ENCODE assay signal across 8 mouse cellular contexts in the genomic region with DNA sequence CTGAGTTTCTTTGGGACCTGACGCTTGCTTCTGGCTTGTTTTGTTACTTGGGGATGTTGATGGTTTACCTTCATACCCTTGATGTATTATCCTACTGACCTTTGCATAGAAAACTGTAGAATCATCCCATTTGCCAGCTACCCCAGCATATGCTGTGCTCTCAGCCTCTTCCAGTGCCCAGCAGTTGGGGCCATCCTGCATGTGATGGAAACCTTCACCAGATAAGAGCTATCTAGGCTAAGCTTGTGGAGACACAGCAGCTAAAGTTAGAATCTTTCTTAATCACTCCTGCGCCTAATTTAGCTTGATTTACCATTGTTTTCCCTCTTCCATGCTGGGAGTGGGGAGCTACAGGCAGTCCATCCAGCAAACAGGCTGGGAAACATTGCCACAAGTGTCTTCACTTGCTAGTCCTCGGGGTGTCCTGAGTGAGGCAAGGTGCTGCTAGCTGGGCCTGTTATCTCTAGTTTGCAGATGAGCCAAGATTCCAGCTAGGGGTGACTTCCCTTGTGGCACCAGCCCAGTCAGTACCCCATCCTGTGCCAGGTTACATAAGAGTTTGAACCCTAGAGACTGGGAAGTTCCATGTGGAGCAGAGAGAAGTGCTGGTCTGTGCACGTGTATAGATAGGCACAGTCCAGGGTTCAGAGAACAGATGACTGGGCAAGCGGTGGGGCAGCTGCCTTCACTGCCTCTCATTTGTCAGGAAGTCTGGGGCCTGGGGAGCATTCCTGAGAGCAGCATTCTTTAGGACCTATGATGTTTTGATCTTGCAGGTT. TPM values are rescaled to one million over a fixed set of nuclear protein-coding genes. Genes with fewer than 3 reads are reported as not detected.
A peak's percentile ranks its signal among the peaks of the same experiment; 100 is the strongest.
DNase-seq lines count a peak whose midpoint lies in the region; ATAC-seq and TF ChIP-seq lines count a peak whose summit lies in the region.

No protein-coding gene starts in this region.

- TF ChIP-seq CTCF in midbrain, postnatal 0 days (IDR thresholded peaks at IDR 0.05), result no peak
- no peak for TF ChIP-seq CTCF in kidney, postnatal 0 days (IDR thresholded peaks at IDR 0.05; ENCODE audit: low read depth)
- TF ChIP-seq CTCF in stomach, postnatal 0 days (IDR thresholded peaks at IDR 0.05; ENCODE audit: low read depth), result no peak

- no peak overlapping the region for H3K9ac ChIP-seq in midbrain, embryonic 11.5 days (ENCODE audit: low read length)
- no peak overlapping the region for H3K9ac ChIP-seq in midbrain, postnatal 0 days (replicated peaks; ENCODE audit: low read length, poor library complexity, severe bottlenecking)
- no peak overlapping the region for H3K9ac ChIP-seq in kidney, postnatal 0 days (ENCODE audit: low read depth, low read length)
- no peak overlapping the region for H3K9ac ChIP-seq in stomach, postnatal 0 days (ENCODE audit: low read length)

- DNase-seq in midbrain, embryonic 11.5 days (ENCODE audit: low spot score, missing footprints), result peak; percentile 77
- no peak for DNase-seq in midbrain, postnatal 0 days (ENCODE audit: low spot score)
- DNase-seq in heart, embryonic 10.5 days (ENCODE audit: low spot score), result no peak
- peak; percentile 25 for DNase-seq in kidney, postnatal 0 days (ENCODE audit: low spot score)
- no peak for DNase-seq in stomach, postnatal 0 days (ENCODE audit: low spot score)
- DNase-seq in spleen, postnatal 14 days (ENCODE audit: low spot score in 2 of 2), result no peak
- no peak for DNase-seq in left cerebral cortex, adult 9 months (ENCODE audit: low spot score in 2 of 2)

- no peak overlapping the region for H3K4me3 ChIP-seq in midbrain, embryonic 11.5 days (ENCODE audit: low read depth, low read length)
- H3K4me3 ChIP-seq in midbrain, postnatal 0 days (ENCODE audit: low read depth, low read length), result no peak overlapping the region
- 0 out of 2 replicates have a peak overlapping the region, but pooled peaks have one; percentile 1 for H3K4me3 ChIP-seq in heart, embryonic 10.5 days
- H3K4me3 ChIP-seq in kidney, postnatal 0 days (replicated peaks; ENCODE audit: low read depth, low read length), result no peak overlapping the region
- H3K4me3 ChIP-seq in stomach, postnatal 0 days (ENCODE audit: low read depth, low read length), result no peak overlapping the region

- no peak for ATAC-seq in midbrain, embryonic 11.5 days (ENCODE audit: low FRiP score)
- ATAC-seq in midbrain, postnatal 0 days (ENCODE audit: low FRiP score), result no peak
- peak; percentile 90 for ATAC-seq in kidney, postnatal 0 days (replicated peaks; ENCODE audit: low FRiP score, low read depth)
- ATAC-seq in stomach, postnatal 0 days (ENCODE audit: low FRiP score, low TSS enrichment), result peak; percentile 47
- no peak for ATAC-seq in inflammation-experienced regulatory T-cells, adult 6 months

- no peak overlapping the region for H3K27ac ChIP-seq in midbrain, embryonic 11.5 days (ENCODE audit: low read depth, low read length)
- no peak overlapping the region for H3K27ac ChIP-seq in midbrain, postnatal 0 days (ENCODE audit: low read depth, low read length)
- H3K27ac ChIP-seq in heart, embryonic 10.5 days, result peak overlapping the region; percentile 60
- H3K27ac ChIP-seq in kidney, postnatal 0 days, result peak overlapping the region; percentile 57; the same call in 1 of the 2 replicates
- no peak overlapping the region; the same call in none of the 2 replicates for H3K27ac ChIP-seq in stomach, postnatal 0 days (replicated peaks)

- H3K9me3 ChIP-seq in midbrain, embryonic 11.5 days (ENCODE audit: control insufficient read depth, low read length), result no peaks in the 10 kb centered on the region
- H3K9me3 ChIP-seq in midbrain, postnatal 0 days (ENCODE audit: low read length), result no peaks in the 10 kb centered on the region
- H3K9me3 ChIP-seq in heart, embryonic 10.5 days, result no peaks in the 10 kb centered on the region
- no peaks in the 10 kb centered on the region for H3K9me3 ChIP-seq in kidney, postnatal 0 days (replicated peaks; ENCODE audit: low read length)
- no peaks in the 10 kb centered on the region for H3K9me3 ChIP-seq in stomach, postnatal 0 days (ENCODE audit: control insufficient read depth, low read length)

- H3K36me3 ChIP-seq in midbrain, embryonic 11.5 days (ENCODE audit: control insufficient read depth, insufficient read depth, low read length), result no peaks in the 10 kb centered on the region
- H3K36me3 ChIP-seq in midbrain, postnatal 0 days (ENCODE audit: insufficient read depth, low read length), result no peaks in the 10 kb centered on the region
- peaks cover 5% of the 10 kb centered on the region; the same call in 1 of the 2 replicates for H3K36me3 ChIP-seq in heart, embryonic 10.5 days
- no peaks in the 10 kb centered on the region for H3K36me3 ChIP-seq in kidney, postnatal 0 days (ENCODE audit: insufficient read depth, low read length)
- no peaks in the 10 kb centered on the region for H3K36me3 ChIP-seq in stomach, postnatal 0 days (ENCODE audit: control insufficient read depth, insufficient read depth, low read length)

- H3K27me3 ChIP-seq in midbrain, embryonic 11.5 days (ENCODE audit: control insufficient read depth, insufficient read depth, low read length), result no peaks in the 10 kb centered on the region
- no peaks in the 10 kb centered on the region for H3K27me3 ChIP-seq in midbrain, postnatal 0 days (ENCODE audit: insufficient read depth, low read length)
- no peaks in the 10 kb centered on the region for H3K27me3 ChIP-seq in heart, embryonic 10.5 days (ENCODE audit: insufficient read depth, poor library complexity, severe bottlenecking)
- H3K27me3 ChIP-seq in kidney, postnatal 0 days (ENCODE audit: insufficient read depth, low read length), result no peaks in the 10 kb centered on the region
- no peaks in the 10 kb centered on the region for H3K27me3 ChIP-seq in stomach, postnatal 0 days (ENCODE audit: control insufficient read depth, insufficient read depth, low read length)

- no peak overlapping the region for H3K4me2 ChIP-seq in midbrain, embryonic 11.5 days
- no peak overlapping the region for H3K4me2 ChIP-seq in midbrain, postnatal 0 days (ENCODE audit: low read depth, low read length, poor library complexity, severe bottlenecking)
- H3K4me2 ChIP-seq in kidney, postnatal 0 days (ENCODE audit: low read length), result no peak overlapping the region
- no peak overlapping the region for H3K4me2 ChIP-seq in stomach, postnatal 0 days (replicated peaks; ENCODE audit: low read depth)

- no peaks in the 10 kb centered on the region for H3K4me1 ChIP-seq in midbrain, embryonic 11.5 days (ENCODE audit: control insufficient read depth, insufficient read depth, low read length)
- H3K4me1 ChIP-seq in midbrain, postnatal 0 days (ENCODE audit: insufficient read depth, low read length), result no peaks in the 10 kb centered on the region
- H3K4me1 ChIP-seq in heart, embryonic 10.5 days, result peaks cover 36% of the 10 kb centered on the region
- H3K4me1 ChIP-seq in kidney, postnatal 0 days (replicated peaks; ENCODE audit: insufficient read depth, low read length), result 0 out of 2 replicates have a peak, but pooled peaks cover 6% of the 10 kb centered on the region
- H3K4me1 ChIP-seq in stomach, postnatal 0 days (replicated peaks; ENCODE audit: control insufficient read depth, insufficient read depth), result no peaks in the 10 kb centered on the region

- no peak for TF ChIP-seq EP300 in stomach, postnatal 0 days (optimal IDR thresholded peaks at IDR 0.05)

- 78% methylated on average over 5 of the region's 5 CpGs for WGBS in midbrain, embryonic 11.5 days
- 83% methylated on average over 5 of the region's 5 CpGs for WGBS in midbrain, postnatal 0 days
- 26% methylated on average over 5 of the region's 5 CpGs for WGBS in heart, embryonic 10.5 days
- 67% methylated on average over 5 of the region's 5 CpGs for WGBS in kidney, postnatal 0 days
- WGBS in stomach, postnatal 0 days, result 73% methylated on average over 5 of the region's 5 CpGs

RNA-seq across cellular contexts. Expression of a gene that starts 10.4 kb away (rescaled TPM):
- 63.8 and 66.9 TPM in 2 replicates for polyA plus RNA-seq in midbrain, embryonic 11.5 days (2014; fragmentation: Nextera tagmentation; extraction: Ambion mirVana)
- 199 and 221 TPM in 2 replicates for total RNA-seq in midbrain, postnatal 0 days (2014; rRNA removed)
- polyA plus RNA-seq in midbrain, postnatal 0 days (2015; fragmentation: Nextera tagmentation; extraction: Ambion mirVana), result 117 and 127 TPM in 2 replicates
- polyA plus RNA-seq in heart, embryonic 10.5 days (2016; fragmentation: Nextera tagmentation; extraction: Ambion mirVana), result 96.2 and 131 TPM in 2 replicates
- 85.9 and 99.0 TPM in 2 replicates for polyA plus RNA-seq in kidney, postnatal 0 days (2015; fragmentation: Nextera tagmentation; extraction: Ambion mirVana)
- polyA plus RNA-seq in stomach, postnatal 0 days (2015; fragmentation: Nextera tagmentation; extraction: Ambion mirVana), result 43.0 and 44.0 TPM in 2 replicates
- 10 to 100 TPM; 18.0 to 42.4 (median 35.7) TPM for polyA plus RNA-seq in inflammation-experienced regulatory T-cells, adult 6 months (2017; shearing (Covaris generic))

RNA-seq across cellular contexts. Expression of a gene that starts 16.3 kb away (rescaled TPM):
- 22.1 and 22.2 TPM in 2 replicates for polyA plus RNA-seq in midbrain, embryonic 11.5 days (2014; fragmentation: Nextera tagmentation; extraction: Ambion mirVana)
- total RNA-seq in midbrain, postnatal 0 days (2014; rRNA removed), result 30.3 and 35.0 TPM in 2 replicates
- 79.9 and 82.5 TPM in 2 replicates for polyA plus RNA-seq in midbrain, postnatal 0 days (2015; fragmentation: Nextera tagmentation; extraction: Ambion mirVana)
- polyA plus RNA-seq in heart, embryonic 10.5 days (2016; fragmentation: Nextera tagmentation; extraction: Ambion mirVana), result 29.8 and 31.4 TPM in 2 replicates
- polyA plus RNA-seq in kidney, postnatal 0 days (2015; fragmentation: Nextera tagmentation; extraction: Ambion mirVana), result 39.4 and 41.5 TPM in 2 replicates
- 32.1 and 40.0 TPM in 2 replicates for polyA plus RNA-seq in stomach, postnatal 0 days (2015; fragmentation: Nextera tagmentation; extraction: Ambion mirVana)
- 10 to 100 TPM; 19.4 to 25.2 (median 20.9) TPM for polyA plus RNA-seq in inflammation-experienced regulatory T-cells, adult 6 months (2017; shearing (Covaris generic))

RNA-seq across cellular contexts. Expression of a gene that starts 42.1 kb away (rescaled TPM):
- 120 and 132 TPM in 2 replicates for polyA plus RNA-seq in midbrain, embryonic 11.5 days (2014; fragmentation: Nextera tagmentation; extraction: Ambion mirVana)
- total RNA-seq in midbrain, postnatal 0 days (2014; rRNA removed), result 46.7 and 48.6 TPM in 2 replicates
- polyA plus RNA-seq in midbrain, postnatal 0 days (2015; fragmentation: Nextera tagmentation; extraction: Ambion mirVana), result 103 and 117 TPM in 2 replicates
- 111 and 125 TPM in 2 replicates for polyA plus RNA-seq in heart, embryonic 10.5 days (2016; fragmentation: Nextera tagmentation; extraction: Ambion mirVana)
- 152 and 161 TPM in 2 replicates for polyA plus RNA-seq in kidney, postnatal 0 days (2015; fragmentation: Nextera tagmentation; extraction: Ambion mirVana)
- polyA plus RNA-seq in stomach, postnatal 0 days (2015; fragmentation: Nextera tagmentation; extraction: Ambion mirVana), result 92.9 and 93.6 TPM in 2 replicates
- 10 to 100 TPM; 81.2 to 97.1 (median 91.3) TPM for polyA plus RNA-seq in inflammation-experienced regulatory T-cells, adult 6 months (2017; shearing (Covaris generic))

Comparison
In these comparisons a context has a peak if more than half of its experiments do, and no peak if none do; other contexts are left out.
1. DNase-seq: peak in midbrain, embryonic 11.5 days (single experiment) and kidney, postnatal 0 days (single experiment); none in midbrain, postnatal 0 days (single experiment), heart, embryonic 10.5 days (single experiment), stomach, postnatal 0 days (single experiment), spleen, postnatal 14 days (0 of 2) and left cerebral cortex, adult 9 months (0 of 2).
2. ATAC-seq: peak in kidney, postnatal 0 days (single experiment) and stomach, postnatal 0 days (single experiment); none in midbrain, embryonic 11.5 days (single experiment), midbrain, postnatal 0 days (single experiment) and inflammation-experienced regulatory T-cells, adult 6 months (single experiment).
3. H3K27ac ChIP-seq: peak in heart, embryonic 10.5 days (single experiment) and kidney, postnatal 0 days (single experiment); none in midbrain, embryonic 11.5 days (single experiment), midbrain, postnatal 0 days (single experiment) and stomach, postnatal 0 days (single experiment).